Mouse (Mus musculus): Measurements from ENCODE around the gene Wdr5. TPM values are rescaled to one million over a fixed set of nuclear protein-coding genes. Genes with fewer than 3 reads are reported as not detected.

The Wdr5 gene
- polyA plus RNA-seq, 1 experiment = 17.3 TPM

- H3K27me3 ChIP-seq (ENCODE audit: control insufficient read depth, insufficient read depth, low read length) = no peaks in the 10 kb centered on the region
- H3K4me1 ChIP-seq (ENCODE audit: control insufficient read depth, insufficient read depth, insufficient read length) = no peaks in the 10 kb centered on the region; the same call in 1 of the 2 replicates
- H3K4me3 ChIP-seq (ENCODE audit: extremely low read depth, insufficient read depth, insufficient read length) = no peak overlapping the region
- H3K36me3 ChIP-seq (ENCODE audit: control insufficient read depth, insufficient read depth, low read length) = no peaks in the 10 kb centered on the region
- H3K27ac ChIP-seq (ENCODE audit: insufficient read depth, low read length) = no peak overlapping the region
- no peak for DNase-seq (ENCODE audit: low read depth in 1 of 2, low spot score in 2 of 2)
- TF ChIP-seq POLR2A (IDR thresholded peaks at IDR 0.05; ENCODE audit: low read depth, low read length) = no peak
- no peak for TF ChIP-seq CTCF (IDR thresholded peaks at IDR 0.05; ENCODE audit: extremely low read depth, insufficient read depth, insufficient read length, insufficient replicate concordance)
- WGBS = 48% methylated on average over 7 of the region's 7 CpGs
Measured at GRCm38 (mm10) chr2:27482265-27482861, 32.6 kb upstream of the Wdr5 start.

DNA sequence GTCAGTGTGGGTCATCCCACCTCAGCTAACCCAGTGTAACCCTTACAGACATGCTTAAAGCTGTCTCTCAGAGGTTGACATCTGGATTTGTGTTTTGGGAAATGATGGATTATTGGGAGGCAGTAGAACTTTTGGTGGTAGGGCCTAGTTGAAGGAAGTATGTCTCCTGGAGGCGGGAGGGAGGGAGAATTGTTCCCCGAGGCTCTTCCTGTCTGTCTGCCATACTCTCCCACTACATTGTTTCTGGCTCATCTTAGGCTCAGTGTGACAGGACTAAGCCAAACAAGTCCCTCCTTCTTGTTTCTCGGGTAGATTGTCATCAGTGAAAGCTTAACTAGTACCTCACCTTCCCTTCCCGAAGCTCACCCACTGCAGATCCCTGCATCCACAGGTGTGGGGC, 28.2 kb upstream of the Wdr5 start:
- Histone ChIP-seq H3K36me3 (ENCODE audit: control insufficient read depth, insufficient read depth, low read length) (no peaks in the 10 kb centered on the region), H3K27me3 (ENCODE audit: control insufficient read depth, insufficient read depth, low read length) (no peaks in the 10 kb centered on the region), H3K27ac (ENCODE audit: insufficient read depth, low read length) (no peak overlapping the region; the same call in 1 of the 2 replicates), H3K4me3 (ENCODE audit: extremely low read depth, insufficient read depth, insufficient read length) (no peak overlapping the region), H3K4me1 (ENCODE audit: control insufficient read depth, insufficient read depth, insufficient read length) (no peaks in the 10 kb centered on the region; the same call in 1 of the 2 replicates)
- DNase-seq (ENCODE audit: low read depth in 1 of 2, low spot score in 2 of 2) = no peak
- WGBS = 77% methylated on average over 4 of the region's 4 CpGs
- TF ChIP-seq POLR2A (IDR thresholded peaks at IDR 0.05; ENCODE audit: low read depth, low read length) (no peak), CTCF (IDR thresholded peaks at IDR 0.05; ENCODE audit: extremely low read depth, insufficient read depth, insufficient read length, insufficient replicate concordance) (no peak)

- H3K36me3 ChIP-seq (ENCODE audit: control insufficient read depth, insufficient read depth, low read length) = no peaks in the 10 kb centered on the region
- WGBS = 69% methylated on average over 3 of the region's 4 CpGs
- TF ChIP-seq POLR2A (IDR thresholded peaks at IDR 0.05; ENCODE audit: low read depth, low read length) (no peak), CTCF (IDR thresholded peaks at IDR 0.05; ENCODE audit: extremely low read depth, insufficient read depth, insufficient read length, insufficient replicate concordance) (no peak)
- DNase-seq (ENCODE audit: low read depth in 1 of 2, low spot score in 2 of 2) = no peak
- H3K4me3 ChIP-seq (ENCODE audit: extremely low read depth, insufficient read depth, insufficient read length) = no peak overlapping the region
- H3K27ac ChIP-seq (ENCODE audit: insufficient read depth, low read length) = no peak overlapping the region
- H3K4me1 ChIP-seq (ENCODE audit: control insufficient read depth, insufficient read depth, insufficient read length) = no peaks in the 10 kb centered on the region; the same call in 1 of the 2 replicates
- no peaks in the 10 kb centered on the region for H3K27me3 ChIP-seq (ENCODE audit: control insufficient read depth, insufficient read depth, low read length)
Measured at GRCm38 (mm10) chr2:27487336-27488049, 27.5 kb upstream of the Wdr5 start.

DNA sequence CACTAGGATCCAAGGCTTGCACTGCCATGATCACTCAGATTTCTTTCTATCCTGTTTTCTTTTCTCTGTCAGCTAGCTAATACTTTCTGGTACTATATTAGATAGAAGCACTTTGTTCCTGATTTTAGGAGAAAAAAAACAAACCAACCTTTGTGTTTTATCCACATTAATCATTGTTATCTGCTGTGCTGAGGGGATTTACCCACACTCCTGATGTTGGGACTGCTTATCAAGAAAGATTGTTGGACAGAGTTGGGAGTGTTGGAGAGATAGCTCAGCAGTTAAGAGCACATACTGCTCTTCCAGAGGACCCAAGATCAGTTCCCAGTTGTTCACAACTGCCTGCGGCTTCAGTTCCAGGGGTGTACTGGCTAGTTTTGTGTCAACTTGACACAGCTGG, 26.6 kb upstream of the Wdr5 start:
- H3K36me3 ChIP-seq (ENCODE audit: control insufficient read depth, insufficient read depth, low read length) = no peaks in the 10 kb centered on the region
- no peaks in the 10 kb centered on the region; the same call in 1 of the 2 replicates for H3K4me1 ChIP-seq (ENCODE audit: control insufficient read depth, insufficient read depth, insufficient read length)
- no peak overlapping the region for H3K27ac ChIP-seq (ENCODE audit: insufficient read depth, low read length)
- no peaks in the 10 kb centered on the region for H3K27me3 ChIP-seq (ENCODE audit: control insufficient read depth, insufficient read depth, low read length)
- no peak for TF ChIP-seq CTCF (IDR thresholded peaks at IDR 0.05; ENCODE audit: extremely low read depth, insufficient read depth, insufficient read length, insufficient replicate concordance)
- TF ChIP-seq POLR2A (IDR thresholded peaks at IDR 0.05; ENCODE audit: low read depth, low read length) = no peak
- H3K4me3 ChIP-seq (ENCODE audit: extremely low read depth, insufficient read depth, insufficient read length) = no peak overlapping the region
- no peak for DNase-seq (ENCODE audit: low read depth in 1 of 2, low spot score in 2 of 2)
- WGBS = 96% methylated on average over 1 of the region's 1 CpGs

DNA sequence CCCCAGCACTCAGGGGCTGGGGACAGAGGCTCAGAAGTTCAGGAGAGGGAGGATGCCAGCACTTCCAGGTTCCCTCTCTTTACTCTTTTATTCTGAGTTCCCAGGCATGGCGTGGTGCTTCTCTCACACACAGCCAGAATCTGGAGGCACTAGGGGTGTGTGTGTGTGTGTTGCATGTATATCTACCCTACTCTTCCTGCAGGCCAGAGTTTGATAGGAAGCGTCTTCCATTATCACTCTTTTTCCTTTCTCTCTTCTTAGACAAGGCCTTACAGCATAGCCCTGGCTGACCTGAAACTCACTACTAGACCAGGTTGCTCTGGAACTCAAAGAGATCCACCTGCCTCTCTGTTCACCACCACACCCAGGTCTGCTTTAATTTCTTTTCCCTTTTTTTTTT, 24.0 kb upstream of the Wdr5 start:
- Histone ChIP-seq H3K4me1 (ENCODE audit: control insufficient read depth, insufficient read depth, insufficient read length) (no peaks in the 10 kb centered on the region; the same call in 1 of the 2 replicates), H3K4me3 (ENCODE audit: extremely low read depth, insufficient read depth, insufficient read length) (no peak overlapping the region)
- WGBS = 82% methylated on average over 2 of the region's 2 CpGs

GRCm38 (mm10) chr2:27493971-27494370, 21.0 kb upstream of the Wdr5 start:
- H3K4me1 ChIP-seq (ENCODE audit: control insufficient read depth, insufficient read depth, insufficient read length) = no peaks in the 10 kb centered on the region
- H3K27me3 ChIP-seq (ENCODE audit: control insufficient read depth, insufficient read depth, low read length) = no peaks in the 10 kb centered on the region
- H3K27ac ChIP-seq (ENCODE audit: insufficient read depth, low read length) = no peak overlapping the region
- TF ChIP-seq POLR2A (IDR thresholded peaks at IDR 0.05; ENCODE audit: low read depth, low read length) = no peak
- peak; percentile 8; the same call in 1 of the 2 replicates for TF ChIP-seq CTCF (IDR thresholded peaks at IDR 0.05; ENCODE audit: extremely low read depth, insufficient read depth, insufficient read length, insufficient replicate concordance)
- 97% methylated on average over 3 of the region's 3 CpGs for WGBS
- no peaks in the 10 kb centered on the region for H3K36me3 ChIP-seq (ENCODE audit: control insufficient read depth, insufficient read depth, low read length)
- H3K4me3 ChIP-seq (ENCODE audit: extremely low read depth, insufficient read depth, insufficient read length) = no peak overlapping the region
- DNase-seq (ENCODE audit: low read depth in 1 of 2, low spot score in 2 of 2) = peak in 1 of 2 experiments; percentile 40

More for the DNA sequence above, 24.0 kb upstream of the Wdr5 start:
- DNase-seq (ENCODE audit: low read depth in 1 of 2, low spot score in 2 of 2) = no peak
- TF ChIP-seq POLR2A (IDR thresholded peaks at IDR 0.05; ENCODE audit: low read depth, low read length) (no peak), CTCF (IDR thresholded peaks at IDR 0.05; ENCODE audit: extremely low read depth, insufficient read depth, insufficient read length, insufficient replicate concordance) (no peak)
- Histone ChIP-seq H3K36me3 (ENCODE audit: control insufficient read depth, insufficient read depth, low read length) (no peaks in the 10 kb centered on the region), H3K27me3 (ENCODE audit: control insufficient read depth, insufficient read depth, low read length) (no peaks in the 10 kb centered on the region), H3K27ac (ENCODE audit: insufficient read depth, low read length) (no peak overlapping the region)
